Mouse (Mus musculus) frontal cortex, adult (tissue): Measurements from ENCODE around the gene Ror1.

Experiments
- ATAC-seq: cut with Nextera tagmentation; 2 replicates; pipeline ENCODE4 v1.9.2; 2017; ENCODE audit warnings: mild to moderate bottlenecking, moderate library complexity, mixed read lengths; ENCODE audit not compliant: low TSS enrichment

The Ror1 gene

GRCm38 (mm10) chr4:100311775-100312537 is 216.4 kb downstream of the Ror1 start:
- ATAC-seq: peak; percentile 72

DNA sequence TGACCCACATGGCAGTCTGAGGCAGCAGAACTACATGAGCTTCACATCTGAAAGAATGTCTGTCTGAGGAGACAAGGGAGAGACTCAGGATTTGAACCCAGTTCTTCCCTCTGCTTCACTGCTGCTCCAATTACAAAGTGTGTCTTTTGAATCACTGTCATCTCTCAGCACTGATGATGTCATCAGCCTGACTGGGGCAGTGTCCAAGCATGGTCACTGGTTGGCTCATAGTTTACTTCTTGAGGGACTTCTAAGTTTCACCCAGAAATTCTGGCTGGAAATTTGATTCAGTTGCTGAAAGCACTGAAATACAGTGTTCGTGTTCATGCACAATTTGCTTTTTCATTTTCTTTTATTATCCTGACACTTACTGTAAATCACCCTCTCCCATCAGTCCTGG is 219.5 kb downstream of the Ror1 start:
- ATAC-seq: no peak

GRCm38 (mm10) chr4:100321758-100322157 is 226.2 kb downstream of the Ror1 start:
- ATAC-seq: no peak

DNA sequence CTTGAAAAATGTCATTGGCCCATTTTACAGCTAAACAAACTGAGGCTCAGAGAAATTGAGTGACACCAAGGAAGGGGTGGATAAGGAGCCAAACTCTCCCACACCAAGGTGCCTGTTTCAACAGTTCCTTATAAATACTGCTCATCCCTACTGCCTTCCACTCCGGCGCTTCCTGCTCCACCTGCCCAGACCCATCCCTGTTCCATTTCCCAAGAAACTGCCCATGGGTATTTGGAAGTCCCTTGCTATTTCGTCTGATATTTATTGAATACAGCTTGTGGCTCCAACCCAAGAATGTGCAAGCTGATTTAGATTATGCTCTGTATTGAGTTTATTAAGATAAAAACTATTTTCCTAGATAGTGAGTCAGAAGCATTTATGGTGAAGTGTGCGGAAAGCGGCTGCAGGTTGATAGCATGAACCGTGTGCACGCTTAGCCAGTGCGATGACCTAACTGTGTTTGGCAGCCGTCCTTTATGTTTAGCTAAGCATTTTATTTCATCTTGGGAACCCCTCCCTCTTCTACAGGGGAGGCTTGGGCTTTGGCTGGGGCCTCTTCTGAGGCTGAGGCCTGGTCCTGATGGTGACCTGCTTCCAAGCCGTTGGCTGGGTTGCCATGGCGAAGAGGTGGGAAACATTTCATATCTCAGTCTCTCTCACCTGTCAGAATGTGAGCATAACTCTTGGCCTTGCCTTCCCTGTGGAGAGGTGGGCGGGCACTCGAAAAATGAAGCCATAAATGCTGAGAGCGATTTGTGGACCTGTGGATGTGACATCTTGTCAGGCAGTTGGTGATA is 229.3 kb downstream of the Ror1 start:
- ATAC-seq: no peak

DNA sequence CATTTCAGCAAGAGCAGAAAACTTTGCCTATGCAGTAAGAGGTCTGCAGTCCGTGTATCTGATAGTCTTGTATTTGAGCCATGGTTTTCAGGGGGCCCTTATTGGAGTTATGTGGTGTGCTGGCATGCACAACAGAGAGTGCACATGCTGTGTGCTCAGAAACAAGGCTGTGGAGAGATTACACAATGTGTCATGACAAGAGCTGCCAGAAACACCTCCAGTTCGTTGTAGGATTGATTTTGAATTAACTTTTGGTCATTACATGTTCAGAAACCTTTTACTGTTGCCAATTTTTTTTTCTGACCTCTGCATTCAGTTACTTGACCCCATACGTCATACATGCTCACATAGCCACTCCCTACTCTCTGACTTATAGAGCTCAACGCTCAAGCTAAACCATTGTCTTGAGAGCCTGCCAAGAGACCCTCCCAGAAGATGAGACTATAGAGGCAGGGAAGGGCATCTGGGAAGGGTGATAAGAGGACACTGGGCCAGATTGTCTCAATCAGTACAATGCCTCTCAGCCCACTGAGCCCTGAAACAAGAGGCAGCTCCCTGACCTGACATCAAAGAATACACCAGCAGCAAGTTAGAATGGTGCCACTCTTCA is 232.9 kb downstream of the Ror1 start:
- no peak for ATAC-seq

DNA sequence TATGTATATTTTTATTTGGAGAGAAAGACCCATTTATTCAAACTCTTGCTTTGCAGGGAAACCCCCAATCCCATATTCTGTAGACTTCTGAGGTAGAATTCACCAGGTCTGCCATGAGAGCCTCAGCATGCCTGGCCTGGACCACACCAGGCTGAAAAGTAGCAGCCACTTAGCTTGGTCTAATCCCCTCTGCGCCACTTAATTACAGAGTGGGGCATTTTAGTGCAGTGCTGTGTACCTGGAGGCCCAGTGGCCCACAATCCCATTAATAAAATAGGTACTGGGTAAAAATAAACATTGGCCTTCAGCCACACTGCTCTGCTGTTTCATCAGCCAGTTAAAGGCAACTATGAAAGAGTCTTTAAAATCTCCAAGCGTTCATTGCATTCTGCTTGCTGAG is 239.6 kb downstream of the Ror1 start:
- ATAC-seq: no peak

- no peak for ATAC-seq
Observed at GRCm38 (mm10) chr4:100347791-100348190, 252.2 kb downstream of the Ror1 start.

GRCm38 (mm10) chr4:100350106-100350795 is 254.7 kb downstream of the Ror1 start:
- ATAC-seq: no peak

DNA sequence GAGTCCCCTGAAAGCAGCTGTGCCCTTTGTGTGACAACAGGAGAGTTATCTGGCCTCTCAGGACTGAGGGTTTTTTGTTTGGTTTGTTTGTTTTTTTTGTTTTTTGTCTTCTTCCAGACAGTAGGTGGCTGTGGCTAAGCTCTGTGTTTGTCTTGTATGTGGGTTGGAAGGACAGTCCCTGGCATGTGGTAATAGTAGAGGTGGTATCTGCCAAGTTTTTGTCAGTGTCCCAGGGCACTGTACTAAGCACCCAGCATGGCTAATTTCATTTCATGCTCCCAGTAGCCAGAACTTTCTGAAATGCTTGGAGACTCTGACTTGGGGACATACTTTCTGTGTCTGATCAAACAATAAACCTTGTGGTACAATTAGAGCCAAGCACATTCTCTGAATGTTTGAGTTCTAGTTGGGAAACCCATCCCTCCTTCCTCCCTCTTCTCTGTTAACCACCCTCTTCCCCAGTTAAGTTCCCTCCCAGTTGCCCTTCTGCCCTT is 256.3 kb downstream of the Ror1 start:
- ATAC-seq: no peak

DNA sequence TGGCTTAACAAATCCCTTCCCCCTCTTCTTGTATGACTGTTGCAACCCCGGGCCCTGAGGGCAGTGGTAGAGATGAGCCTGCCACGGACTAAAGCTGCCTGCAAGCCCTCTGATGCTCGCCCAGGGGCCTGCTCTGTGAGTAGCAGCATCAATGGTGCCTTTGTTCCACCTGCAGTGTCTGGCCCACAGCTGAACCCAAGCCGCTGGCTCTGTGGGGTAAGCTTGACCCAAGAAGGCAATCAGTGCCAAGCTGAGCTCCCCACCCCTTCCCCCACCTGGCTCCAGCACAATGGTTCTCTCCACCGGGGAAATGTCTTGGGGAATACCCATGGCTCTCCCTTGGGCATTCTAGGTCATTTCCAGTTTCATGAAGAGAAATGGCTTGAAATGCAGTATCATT is 260.0 kb downstream of the Ror1 start:
- no peak for ATAC-seq

- peak; percentile 76 for ATAC-seq
Observed at GRCm38 (mm10) chr4:100357881-100358589, 262.4 kb downstream of the Ror1 start.

GRCm38 (mm10) chr4:100363666-100364065 is 268.1 kb downstream of the Ror1 start:
- ATAC-seq: no peak

- ATAC-seq: no peak
Observed at GRCm38 (mm10) chr4:100368691-100369090, 273.1 kb downstream of the Ror1 start.

GRCm38 (mm10) chr4:100369541-100370174 is 274.1 kb downstream of the Ror1 start:
- ATAC-seq: no peak

GRCm38 (mm10) chr4:100372806-100373205 is 277.2 kb downstream of the Ror1 start:
- peak; percentile 27; the same call in 1 of the 2 replicates for ATAC-seq

DNA sequence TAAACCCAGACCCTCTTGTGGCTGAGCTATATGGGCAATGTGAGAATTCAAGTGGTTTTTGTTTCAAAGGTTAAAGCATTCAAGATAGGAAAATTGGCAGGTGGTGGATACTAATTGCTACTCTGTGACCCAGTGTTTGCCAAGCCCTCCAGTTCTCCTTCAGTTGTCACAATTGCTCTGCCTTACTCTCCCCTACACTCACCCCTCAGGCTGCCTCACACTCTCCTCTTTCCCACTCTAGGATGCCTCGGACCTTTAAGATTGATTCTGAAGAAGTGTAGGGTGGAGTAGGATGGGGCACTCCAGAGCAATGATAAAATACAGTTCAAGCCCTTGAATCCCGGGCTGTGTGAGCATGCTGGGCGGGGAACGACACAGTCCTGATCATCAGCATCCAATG is 278.2 kb downstream of the Ror1 start:
- ATAC-seq: no peak

DNA sequence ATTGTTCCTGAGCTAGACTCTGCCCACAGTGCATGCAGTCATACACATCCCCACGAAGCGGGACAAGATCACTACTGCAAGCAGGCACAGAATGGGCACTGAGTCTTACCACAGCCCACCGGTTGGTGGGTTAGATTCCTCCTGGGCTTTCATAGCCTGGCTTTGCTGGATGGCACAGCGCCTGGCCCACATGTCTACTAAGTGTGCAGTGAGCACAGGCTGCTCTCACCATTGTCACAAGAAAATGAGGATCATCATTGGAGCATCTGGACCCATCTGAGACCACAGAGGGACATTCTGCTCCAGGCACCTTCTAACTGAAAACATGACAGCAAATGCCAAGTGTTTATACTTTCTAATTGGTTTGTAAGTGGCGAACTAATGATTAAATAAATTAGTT is 279.7 kb downstream of the Ror1 start:
- ATAC-seq: no peak

- no peak for ATAC-seq
Observed at GRCm38 (mm10) chr4:100376163-100376562, 280.6 kb downstream of the Ror1 start.

GRCm38 (mm10) chr4:100377231-100377630 is 281.6 kb downstream of the Ror1 start:
- ATAC-seq: no peak

DNA sequence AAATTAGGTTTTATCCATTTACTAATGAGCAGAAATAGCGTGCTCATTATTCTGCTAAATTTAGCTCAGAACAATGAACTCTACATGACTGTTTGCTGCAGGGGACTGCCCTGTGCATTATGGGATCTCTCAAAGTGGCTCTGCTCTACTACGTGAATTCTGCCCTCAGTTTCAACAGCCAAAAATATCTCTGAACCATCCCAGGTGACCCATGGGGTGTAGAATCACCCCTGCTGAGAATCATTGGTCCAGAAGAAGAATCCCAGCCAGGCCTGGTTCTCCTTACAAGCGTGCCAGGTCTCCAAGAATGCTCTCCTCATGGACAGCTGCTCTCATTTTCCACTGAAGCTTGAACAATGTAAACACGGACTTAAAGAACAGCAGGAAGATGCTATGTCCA is 282.4 kb downstream of the Ror1 start:
- ATAC-seq: no peak

- ATAC-seq: no peak
Observed at GRCm38 (mm10) chr4:100381760-100382159, 286.2 kb downstream of the Ror1 start.
